Mouse (Mus musculus) c-Kit-positive CD71-positive TER-119-negative erythroid progenitor cells, embryonic 14.5 days (primary cell): ENCODE data around the gene Olfr881.

Source experiments
- DNase-seq: peaks from one replicate; pipeline ENCODE4 v3.0.0-alpha.2; 2013; ENCODE audit warnings: low read depth

The Olfr881 gene

DNA sequence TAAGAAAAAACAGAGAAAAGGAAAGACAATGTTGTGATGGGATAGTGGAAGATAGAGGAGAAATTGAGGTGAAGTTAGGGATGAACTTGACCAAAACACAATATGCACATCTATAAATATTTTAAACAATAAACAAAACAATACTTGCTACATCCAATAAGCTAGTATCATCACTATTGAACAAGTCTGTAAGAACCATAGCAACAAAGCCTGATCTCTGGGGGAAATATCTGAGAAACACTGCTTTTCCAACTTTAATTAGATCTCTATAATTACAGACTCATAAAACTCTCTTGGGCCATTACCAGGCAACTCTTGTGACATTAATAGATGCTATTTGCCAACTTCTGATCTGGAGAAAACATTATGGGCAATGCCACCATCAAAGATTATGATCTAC, at the start of gene Olfr881:
Olfr881 (plus strand) TSS at position 301 of the 400 bp plus-strand sequence.
- no peak for DNase-seq

DNA sequence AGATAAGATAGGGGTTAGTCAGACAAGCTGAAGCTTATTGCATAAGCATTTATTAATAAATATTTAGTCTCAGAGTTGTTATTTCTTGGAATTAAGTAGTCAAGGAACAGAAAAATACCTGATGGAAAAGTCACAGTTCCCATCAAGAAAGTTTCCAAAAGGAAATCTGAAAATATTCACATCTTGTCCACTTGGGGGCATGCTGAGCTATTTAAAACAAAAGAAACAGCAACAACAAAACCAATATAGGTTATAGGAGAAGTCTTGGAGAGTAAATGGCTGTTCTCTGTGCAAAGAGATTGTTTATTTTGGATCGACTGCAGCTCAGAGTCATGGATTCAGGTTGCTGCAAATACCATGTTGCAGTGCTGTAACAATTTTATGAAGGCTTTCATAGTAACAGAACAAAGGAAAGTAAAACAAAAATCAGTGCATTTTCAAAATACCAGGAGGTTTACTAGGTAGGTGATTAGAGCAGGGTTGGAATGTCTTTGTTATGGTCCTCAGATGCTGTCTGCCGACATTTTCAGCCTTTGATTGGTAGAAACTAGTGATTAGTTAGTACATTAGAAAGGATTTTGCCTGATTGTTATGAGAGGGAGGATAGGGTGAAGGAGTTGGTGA, 7.1 kb downstream of the Olfr881 start:
- DNase-seq, result no peak

DNA sequence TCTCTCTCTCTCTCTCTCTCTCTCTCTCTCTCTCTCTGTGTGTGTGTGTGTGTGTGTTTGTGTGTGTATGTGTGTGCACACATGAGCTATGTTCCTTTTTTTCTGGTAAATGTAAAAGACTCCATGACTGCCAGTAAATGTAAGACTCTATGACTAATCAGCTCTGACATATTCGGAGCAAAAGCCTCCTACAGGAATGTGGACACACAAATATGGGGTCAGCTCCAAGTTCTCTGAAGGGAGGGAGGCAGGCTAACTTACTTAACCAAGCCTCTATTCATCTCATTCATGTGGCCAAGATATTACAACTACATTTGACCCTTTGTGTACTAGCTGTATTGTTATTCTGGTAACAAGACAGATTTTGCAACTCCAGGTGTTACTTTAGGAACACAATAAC, 8.4 kb downstream of the Olfr881 start:
- DNase-seq, result no peak

DNA sequence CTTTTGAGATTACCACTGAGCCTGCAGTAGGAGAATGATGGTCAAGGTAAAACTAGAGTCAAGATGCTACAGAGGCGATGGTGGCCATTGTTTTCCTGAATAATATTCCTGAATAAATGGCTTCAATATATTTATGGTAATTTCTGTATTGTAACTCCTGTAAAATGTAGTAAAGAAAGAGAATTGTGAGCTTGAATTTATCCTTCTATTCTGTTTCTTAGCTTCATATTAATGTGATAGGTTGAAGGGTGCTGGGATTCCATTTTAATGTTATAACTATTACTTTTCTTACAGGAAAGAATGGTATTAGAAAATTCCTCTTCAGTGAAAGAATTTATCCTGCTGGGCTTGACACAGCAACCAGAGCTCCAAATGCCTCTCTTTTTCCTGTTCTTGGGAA, 33.9 kb downstream of the Olfr881 start, which contains the start of gene Olfr883:
Olfr883 (plus strand) TSS at position 301 of the 400 bp plus-strand sequence.
- DNase-seq, result no peak
